11 mouse cellular contexts compared by ENCODE assay signal in the genomic region with DNA sequence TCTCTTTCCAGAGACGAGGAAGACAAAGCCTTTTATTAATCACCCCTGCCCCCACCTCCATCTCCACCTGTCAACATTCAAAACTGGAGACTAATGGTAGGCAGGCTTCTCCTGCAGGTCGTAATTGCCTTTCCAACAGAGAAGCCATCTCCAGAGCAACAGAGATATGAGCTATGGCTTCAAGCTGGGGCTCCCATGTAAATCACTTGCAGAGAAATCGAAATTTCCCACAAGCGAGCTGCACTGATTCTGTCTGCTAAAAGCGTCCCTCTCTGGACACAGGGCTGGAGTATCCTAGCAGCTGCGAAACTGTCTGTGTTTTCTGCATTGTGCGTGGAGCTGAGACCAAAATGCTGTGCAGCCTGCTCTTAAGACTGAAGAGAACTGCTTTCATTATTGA.
DNase-seq lines count a peak whose midpoint lies in the region; ATAC-seq and TF ChIP-seq lines count a peak whose summit lies in the region.
"Had no signal": no experiment of that assay in that cellular context is flagged by ENCODE, and none has a peak within 500 bp of the region (broad histone marks: within the 10 kb centered on the region; RNA-seq: fewer than 3 reads in every experiment).

No protein-coding gene starts in this region.

- no peak for TF ChIP-seq CTCF in layer of hippocampus, adult 2 months (conservative IDR thresholded peaks at IDR 0.05)

- H3K4me1 ChIP-seq in forebrain, embryonic 12.5 days = peaks cover 17% of the 10 kb centered on the region
- H3K4me1 ChIP-seq in hindbrain, embryonic 16.5 days (ENCODE audit: control insufficient read depth, insufficient read depth, low read depth, low read length) = peaks cover 9% of the 10 kb centered on the region
- H3K4me1 ChIP-seq: liver, embryonic 13.5 days had no signal

- H3K9me3 ChIP-seq in forebrain, embryonic 12.5 days = no peaks in the 10 kb centered on the region
- no peaks in the 10 kb centered on the region for H3K9me3 ChIP-seq in hindbrain, embryonic 16.5 days (ENCODE audit: control insufficient read depth, low read length)
- H3K9me3 ChIP-seq: embryonic facial prominence, embryonic 13.5 days; liver, embryonic 13.5 days had no signal

- H3K4me3 ChIP-seq in layer of hippocampus, adult 2 months = no peak overlapping the region
- no peak overlapping the region for H3K4me3 ChIP-seq in forebrain, embryonic 12.5 days (replicated peaks)
- H3K4me3 ChIP-seq in hindbrain, embryonic 16.5 days (ENCODE audit: low read length) = no peak overlapping the region
- H3K4me3 ChIP-seq: embryonic facial prominence, embryonic 13.5 days; left cerebral cortex, adult 2 months; liver, embryonic 13.5 days had no signal

- peak overlapping the region; percentile 79 for H3K27ac ChIP-seq in layer of hippocampus, adult 2 months
- H3K27ac ChIP-seq in forebrain, embryonic 12.5 days = peak overlapping the region; percentile 75
- peak overlapping the region; percentile 25; the same call in 1 of the 2 replicates for H3K27ac ChIP-seq in hindbrain, embryonic 16.5 days (ENCODE audit: low read depth, low read length)
- H3K27ac ChIP-seq: embryonic facial prominence, embryonic 13.5 days; left cerebral cortex, adult 2 months; liver, embryonic 13.5 days had no signal

- no peaks in the 10 kb centered on the region for H3K27me3 ChIP-seq in forebrain, embryonic 12.5 days
- H3K27me3 ChIP-seq in hindbrain, embryonic 16.5 days (replicated peaks; ENCODE audit: control insufficient read depth, insufficient read depth, low read length) = no peaks in the 10 kb centered on the region
- H3K27me3 ChIP-seq: embryonic facial prominence, embryonic 13.5 days had no signal

- no peaks in the 10 kb centered on the region for H3K36me3 ChIP-seq in forebrain, embryonic 12.5 days (replicated peaks)
- H3K36me3 ChIP-seq in hindbrain, embryonic 16.5 days (ENCODE audit: control insufficient read depth, insufficient read depth, low read length) = no peaks in the 10 kb centered on the region
- H3K36me3 ChIP-seq: embryonic facial prominence, embryonic 13.5 days; liver, embryonic 13.5 days had no signal

- DNase-seq in layer of hippocampus, adult 2 months (ENCODE audit: low spot score in 2 of 2) = no peak
- no peak for DNase-seq in layer of hippocampus, adult 9-10 months (ENCODE audit: low spot score)
- peak; percentile 20 for DNase-seq in retina, embryonic 14.5 days (ENCODE audit: low spot score)
- no peak for DNase-seq in cerebellum, postnatal 4 days (ENCODE audit: low spot score in 2 of 2)
- no peak for DNase-seq in thymus, adult 18-20 months
- DNase-seq: cerebellum, adult 11-12 months; liver, embryonic 13.5 days had no signal

- ATAC-seq in forebrain, embryonic 12.5 days (ENCODE audit: low FRiP score) = peak; percentile 58; the same call in 1 of the 2 replicates
- ATAC-seq in hindbrain, embryonic 16.5 days = peak; percentile 31; the same call in 1 of the 2 replicates

- H3K9ac ChIP-seq in forebrain, embryonic 12.5 days = no peak overlapping the region
- no peak overlapping the region for H3K9ac ChIP-seq in hindbrain, embryonic 16.5 days (ENCODE audit: low read depth, low read length)
- H3K9ac ChIP-seq: embryonic facial prominence, embryonic 13.5 days; liver, embryonic 13.5 days had no signal

- 48% methylated on average over 7 of the region's 7 CpGs for WGBS in forebrain, embryonic 12.5 days
- WGBS in hindbrain, embryonic 16.5 days = 22% methylated on average over 7 of the region's 7 CpGs

- H3K4me2 ChIP-seq in forebrain, embryonic 12.5 days = 0 out of 2 replicates have a peak overlapping the region, but pooled peaks have one; percentile 2
- peak overlapping the region; percentile 17; the same call in 1 of the 2 replicates for H3K4me2 ChIP-seq in hindbrain, embryonic 16.5 days (ENCODE audit: low read length)
- H3K4me2 ChIP-seq: embryonic facial prominence, embryonic 13.5 days; liver, embryonic 13.5 days had no signal

Comparison
In these comparisons a context has a peak if more than half of its experiments do, and no peak if none do; other contexts are left out.
1. H3K27ac ChIP-seq: peak in every context shown above with its lines; median percentile 79 in layer of hippocampus, adult 2 months; 75 in forebrain, embryonic 12.5 days; 25 in hindbrain, embryonic 16.5 days.